Mouse (Mus musculus) layer of hippocampus, adult 2 months (tissue): ENCODE data around the gene Scamp4. TPM values are rescaled to one million over a fixed set of nuclear protein-coding genes. Genes with fewer than 3 reads are reported as not detected.

Experiments
- DNase-seq, 2 experiments: peaks; one replicate each; pipeline ENCODE4 v3.0.0; 2022; ENCODE audit warnings: low spot score in 2 of 2
- H3K27ac ChIP-seq: fragments of 200-600 bp; 2 replicates; pipeline ENCODE4 v1.8.1; 2022
- H3K4me3 ChIP-seq: fragments of 200-600 bp; 2 replicates; pipeline ENCODE4 v1.8.1; 2022; ENCODE audit warnings: mild to moderate bottlenecking
- CTCF ChIP-seq: fragments of 200-600 bp; conservative IDR thresholded peaks from 2 replicates; pipeline ENCODE4 v1.8.1; 2022; ENCODE audit warnings: antibody characterized with exemption, mild to moderate bottlenecking, moderate library complexity
- long read RNA-seq, 2 experiments: library from polyadenylated mRNA; stranded (forward); transcript quantifications; one replicate each; pipeline ENCODE4 v2.0.0; 2021; ENCODE audit warnings: borderline mapping rate in 2 of 2
- total RNA-seq, 2 experiments: library from RNA; stranded (reverse); gene quantifications; 2 replicates each; pipeline ENCODE4 v1.2.3; 2021

Scamp4 gene
- 10 to 100 TPM; 42.9 to 43.1 TPM for total RNA-seq
- long read RNA-seq, experiment 1, transcript Scamp4-201 (7 exons, 1,804 nt), result major isoform, 56 of 79 reads
- long read RNA-seq, experiment 1, partial matches to known transcripts, result 5 of 79 reads
- long read RNA-seq, experiment 1, other reads (novel, unspliced or antisense), result 12 of 79 reads
- long read RNA-seq, experiment 2, transcript Scamp4-201 (7 exons, 1,804 nt), result major isoform, 72 of 92 reads
- long read RNA-seq, experiment 2, transcript Scamp4-203 (6 exons, 639 nt), result minor isoform, 5 of 92 reads
- long read RNA-seq, experiment 2, partial matches to known transcripts, result 1 of 92 reads
- long read RNA-seq, experiment 2, other reads (novel, unspliced or antisense), result 9 of 92 reads

GRCm38 (mm10) chr10:80602698-80603325 lies at the start of gene Scamp4, which contains the start of gene Adat3:
TSS of gene Scamp4 (plus strand) at chr10:80602872.
TSS of gene Adat3 (plus strand) at chr10:80602880.
- Histone ChIP-seq H3K4me3 (peak within 1 kb of the TSS; percentile 84), H3K27ac (peak within 1 kb of the TSS; percentile 93)
- DNase-seq, result peak; percentile 92 to 95
- TF ChIP-seq CTCF, result no peak

- H3K27ac ChIP-seq, result no peak overlapping the region
- TF ChIP-seq CTCF, result no peak
- H3K4me3 ChIP-seq, result no peak overlapping the region
- no peak for DNase-seq
Measured at GRCm38 (mm10) chr10:80553575-80553974, 49.1 kb upstream of the Scamp4 start.

- Histone ChIP-seq H3K27ac (no peak overlapping the region), H3K4me3 (no peak overlapping the region)
- DNase-seq, result no peak
- no peak for TF ChIP-seq CTCF
Measured at GRCm38 (mm10) chr10:80553997-80554396, 48.7 kb upstream of the Scamp4 start.

GRCm38 (mm10) chr10:80557346-80557965 lies 45.2 kb upstream of the Scamp4 start:
- Histone ChIP-seq H3K4me3 (no peak overlapping the region), H3K27ac (no peak overlapping the region)
- peak in 1 of 2 experiments; percentile 83 for DNase-seq
- peak; percentile 89 for TF ChIP-seq CTCF

GRCm38 (mm10) chr10:80559431-80559830 lies 43.2 kb upstream of the Scamp4 start:
- Histone ChIP-seq H3K4me3 (no peak overlapping the region), H3K27ac (no peak overlapping the region)
- no peak for TF ChIP-seq CTCF
- no peak for DNase-seq

- DNase-seq, result no peak
- Histone ChIP-seq H3K27ac (peak overlapping the region; percentile 100), H3K4me3 (peak overlapping the region; percentile 99)
- no peak for TF ChIP-seq CTCF
Measured at GRCm38 (mm10) chr10:80560621-80561020, 42.1 kb upstream of the Scamp4 start.

GRCm38 (mm10) chr10:80561116-80561944 lies 41.3 kb upstream of the Scamp4 start, which contains the start of gene Rexo1:
TSS of gene Rexo1 (minus strand) at chr10:80561560.
- DNase-seq, result peak; percentile 92
- peak; percentile 91 for TF ChIP-seq CTCF

GRCm38 (mm10) chr10:80566375-80567092 lies 36.1 kb upstream of the Scamp4 start:
- TF ChIP-seq CTCF, result peak; percentile 99
- Histone ChIP-seq H3K4me3 (peak overlapping the region; percentile 33), H3K27ac (peak overlapping the region; percentile 97)
- DNase-seq, result peak; percentile 85 to 95

More at GRCm38 (mm10) chr10:80561116-80561944, 41.3 kb upstream of the Scamp4 start, which contains the start of gene Rexo1:
- H3K27ac ChIP-seq, result peak within 1 kb of the TSS; percentile 100
- H3K4me3 ChIP-seq, result peak within 1 kb of the TSS; percentile 99

GRCm38 (mm10) chr10:80568876-80569275 lies 33.8 kb upstream of the Scamp4 start:
- Histone ChIP-seq H3K4me3 (no peak overlapping the region), H3K27ac (peak overlapping the region; percentile 97)
- no peak for DNase-seq
- TF ChIP-seq CTCF, result no peak

- TF ChIP-seq CTCF, result no peak
- no peak for DNase-seq
- Histone ChIP-seq H3K27ac (peak overlapping the region; percentile 97), H3K4me3 (no peak overlapping the region)
Measured at GRCm38 (mm10) chr10:80569664-80570066, 33.0 kb upstream of the Scamp4 start.

GRCm38 (mm10) chr10:80570419-80570818 lies 32.3 kb upstream of the Scamp4 start:
- Histone ChIP-seq H3K27ac (peak overlapping the region; percentile 97), H3K4me3 (no peak overlapping the region; the same call in 1 of the 2 replicates)
- DNase-seq, result no peak
- no peak for TF ChIP-seq CTCF
